Mouse (Mus musculus) lung, postnatal 36 days (tissue): ENCODE data around the gene Rpl14.

Experiments used
- DNase-seq: peaks from one replicate; pipeline ENCODE4 v3.0.0; 2022; ENCODE audit warnings: mixed read lengths

Gene Rpl14

GRCm38 (mm10) chr9:120603956-120604355 lies 32.7 kb downstream of the Rpl14 start:
- no peak for DNase-seq

GRCm38 (mm10) chr9:120611055-120611454 lies 39.8 kb downstream of the Rpl14 start:
- DNase-seq, result no peak

GRCm38 (mm10) chr9:120614059-120614458 lies 42.8 kb downstream of the Rpl14 start:
- DNase-seq, result no peak

- DNase-seq, result no peak
Measured at GRCm38 (mm10) chr9:120618101-120618500, 46.9 kb downstream of the Rpl14 start.

- DNase-seq, result no peak
Measured at GRCm38 (mm10) chr9:120619347-120619708, 48.1 kb downstream of the Rpl14 start.

GRCm38 (mm10) chr9:120619709-120620408 lies 48.6 kb downstream of the Rpl14 start:
- no peak for DNase-seq

GRCm38 (mm10) chr9:120620409-120620745 lies 49.1 kb downstream of the Rpl14 start:
- DNase-seq, result no peak
